Mouse (Mus musculus) T-helper 17 cell (primary cell): ENCODE measurements around the gene Syngr4.

Source experiments
- in situ Hi-C, 2 experiments: fragments of 300-600 bp; cut with MboI, MseI; formaldehyde crosslinking; loops; 1 replicate in 1 of 2; 2 replicates in 1 of 2; pipeline ENCODE4 v1.15.1; 2025; ENCODE audit warnings: high pct_unique_total_duplicates in 2 of 2

Syngr4 gene

GRCm38 (mm10) chr7:45896517-45897257 lies at the start of gene Syngr4, which contains the start of gene Tmem143:
TSS of gene Syngr4 (minus strand) at chr7:45896714.
TSS of gene Tmem143 (plus strand) at chr7:45896941.
- in situ Hi-C loops: no loop called here

- in situ Hi-C loops: loop anchor here in 1 of 2 experiments (5.0 kb wide), 1 partner anchor 64 kb away; no protein-coding TSS in a partner anchor
Measured at GRCm38 (mm10) chr7:45943280-45943679, 46.8 kb upstream of the Syngr4 start.

DNA sequence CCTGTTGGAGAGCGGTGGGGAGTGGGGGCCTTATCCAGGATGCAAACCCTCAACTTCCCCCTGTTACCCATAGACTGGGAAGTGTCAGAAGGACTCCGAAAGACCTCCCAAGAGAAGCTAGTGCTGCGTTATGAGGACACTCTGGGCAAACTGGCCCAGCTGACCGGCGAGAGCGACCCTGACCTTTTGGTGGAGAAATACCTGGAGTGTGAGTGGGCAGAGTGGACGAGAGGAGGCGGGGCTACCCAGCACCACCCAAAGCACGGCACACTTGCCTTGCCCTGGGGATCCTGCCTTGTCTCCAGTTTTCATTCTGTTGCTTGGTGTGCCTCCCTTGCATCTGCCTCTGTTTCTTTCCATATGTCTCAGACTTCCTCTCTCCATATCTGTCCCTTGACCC lies 45.5 kb upstream of the Syngr4 start:
- in situ Hi-C loops: loop anchor here in 1 of 2 experiments (5.0 kb wide), 1 partner anchor 65 kb away; no protein-coding TSS in a partner anchor

- in situ Hi-C loops: loop anchor here (5.0 to 10.0 kb wide), 2 partner anchors 67 to 205 kb away; no protein-coding TSS in a partner anchor
Measured at GRCm38 (mm10) chr7:45939836-45940235, 43.3 kb upstream of the Syngr4 start.

- in situ Hi-C loops: loop anchor here (10.0 kb wide), 1 partner anchor 200 kb away; no protein-coding TSS in a partner anchor
Measured at GRCm38 (mm10) chr7:45935114-45935513, 38.6 kb upstream of the Syngr4 start.

DNA sequence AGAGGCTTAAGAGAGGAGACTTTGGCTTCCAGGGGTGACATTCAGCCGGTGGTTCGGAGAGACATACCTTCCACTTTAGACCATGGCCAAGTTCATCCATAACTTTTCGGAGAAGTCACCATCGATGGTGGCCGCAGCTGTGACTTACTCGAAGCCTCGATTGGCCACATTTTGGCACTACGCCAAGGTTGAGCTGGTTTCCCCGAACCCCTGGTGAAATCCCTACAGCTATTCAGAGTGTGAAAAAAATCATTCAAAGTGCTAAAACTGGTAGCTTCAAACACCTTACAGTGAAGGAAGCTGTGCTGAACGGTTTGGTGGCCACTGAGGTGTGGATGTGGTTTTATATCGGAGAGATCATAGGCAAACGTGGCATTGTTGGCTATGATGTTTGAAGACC lies 37.3 kb upstream of the Syngr4 start:
- in situ Hi-C loops: loop anchor here (10.0 kb wide), 1 partner anchor 199 kb away; no protein-coding TSS in a partner anchor

DNA sequence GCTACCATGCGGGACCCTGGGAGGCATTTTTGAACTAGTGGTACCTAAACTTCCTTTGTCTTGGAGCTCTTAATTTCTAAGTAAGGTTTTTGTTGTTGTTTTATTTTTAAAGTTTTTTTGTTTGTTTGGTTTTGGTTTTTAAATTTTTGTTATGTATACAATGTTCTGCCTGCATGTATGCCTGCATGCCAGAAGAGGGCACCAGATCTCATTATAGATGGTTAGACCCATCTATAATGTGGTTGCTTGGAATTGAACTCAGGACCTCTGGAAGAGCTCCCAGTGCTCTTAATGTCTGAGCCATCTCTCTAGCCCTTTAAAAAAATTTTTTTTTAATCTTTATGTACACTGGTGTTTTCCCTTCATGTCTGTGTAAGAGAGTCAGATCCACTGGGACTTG lies 33.2 kb upstream of the Syngr4 start:
- in situ Hi-C loops: loop anchor here (10.0 kb wide), 1 partner anchor 195 kb away; no protein-coding TSS in a partner anchor

- in situ Hi-C loops: no loop called here
Measured at GRCm38 (mm10) chr7:45928626-45929295, 32.2 kb upstream of the Syngr4 start.

- in situ Hi-C loops: loop anchor here (5.0 to 25.0 kb wide), 2 partner anchors 52 to 1088 kb away; partner anchors contain the start of genes Kdelr1 (in 1 of the 2) and Spty2d1 (in 1 of the 2)
Measured at GRCm38 (mm10) chr7:45924429-45924816, 27.9 kb upstream of the Syngr4 start.

GRCm38 (mm10) chr7:45923762-45924428 lies 27.4 kb upstream of the Syngr4 start, which contains the start of gene Ccdc114:
TSS of gene Ccdc114 (plus strand) at chr7:45924072.
- in situ Hi-C loops: loop anchor here (5.0 to 25.0 kb wide), 2 partner anchors 52 to 1088 kb away; partner anchors contain the start of genes Kdelr1 (in 1 of the 2) and Spty2d1 (in 1 of the 2)

DNA sequence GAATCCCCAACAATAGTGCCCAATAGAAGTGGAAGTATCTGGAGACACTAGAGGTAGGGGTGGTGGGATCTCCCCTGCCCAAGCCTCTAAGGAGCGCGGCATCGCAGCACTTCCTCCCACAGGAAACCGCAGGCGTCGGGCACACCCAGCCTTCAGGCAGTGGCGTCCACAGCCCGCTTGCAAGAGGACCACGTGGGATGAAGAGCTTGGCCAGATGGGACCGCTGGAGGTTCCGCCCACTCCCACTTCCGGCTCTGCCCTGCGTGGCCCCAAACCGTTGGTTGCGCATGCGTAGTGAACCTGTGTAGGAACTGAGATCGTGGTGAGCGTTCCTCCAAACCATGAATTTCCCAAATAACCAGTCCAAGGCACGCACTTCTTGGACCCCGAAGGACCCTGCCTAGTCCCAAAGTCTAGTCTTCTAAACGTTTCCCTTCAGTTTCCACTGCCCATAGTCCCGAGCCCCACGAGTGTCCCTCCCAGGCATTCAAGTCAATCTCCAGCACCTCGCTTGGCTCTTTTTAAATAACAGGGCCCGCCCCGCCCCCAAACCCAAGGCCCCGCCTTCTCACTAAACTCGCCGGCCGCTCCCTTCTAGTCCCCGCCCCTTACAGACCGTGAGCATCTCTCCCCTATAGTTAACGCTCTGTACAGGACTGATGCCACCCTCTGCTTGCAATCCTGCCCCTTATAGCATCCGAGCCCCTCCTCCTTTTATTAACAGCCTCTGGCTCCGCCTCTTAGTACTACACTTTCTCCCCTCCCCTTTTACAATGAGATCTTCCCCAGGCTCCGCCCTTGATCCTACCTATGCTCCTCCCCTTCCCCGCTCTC lies 26.6 kb upstream of the Syngr4 start:
- in situ Hi-C loops: loop anchor here (5.0 to 25.0 kb wide), 2 partner anchors 51 to 1089 kb away; partner anchors contain the start of genes Kdelr1 (in 1 of the 2) and Spty2d1 (in 1 of the 2)

GRCm38 (mm10) chr7:45921950-45922600 lies 25.6 kb upstream of the Syngr4 start:
- in situ Hi-C loops: loop anchor here (5.0 to 25.0 kb wide), 2 partner anchors 50 to 1090 kb away; partner anchors contain the start of genes Kdelr1 (in 1 of the 2) and Spty2d1 (in 1 of the 2)

- in situ Hi-C loops: loop anchor here (5.0 to 25.0 kb wide), 2 partner anchors 49 to 1091 kb away; partner anchors contain the start of genes Kdelr1 (in 1 of the 2) and Spty2d1 (in 1 of the 2)
Measured at GRCm38 (mm10) chr7:45921242-45921621, 24.7 kb upstream of the Syngr4 start, which contains the start of gene Emp3. TSS of gene Emp3 (minus strand) at chr7:45921404.

- in situ Hi-C loops: loop anchor here (5.0 to 25.0 kb wide), 2 partner anchors 48 to 1092 kb away; partner anchors contain the start of genes Kdelr1 (in 1 of the 2) and Spty2d1 (in 1 of the 2)
Measured at GRCm38 (mm10) chr7:45920583-45921241, 24.2 kb upstream of the Syngr4 start.

DNA sequence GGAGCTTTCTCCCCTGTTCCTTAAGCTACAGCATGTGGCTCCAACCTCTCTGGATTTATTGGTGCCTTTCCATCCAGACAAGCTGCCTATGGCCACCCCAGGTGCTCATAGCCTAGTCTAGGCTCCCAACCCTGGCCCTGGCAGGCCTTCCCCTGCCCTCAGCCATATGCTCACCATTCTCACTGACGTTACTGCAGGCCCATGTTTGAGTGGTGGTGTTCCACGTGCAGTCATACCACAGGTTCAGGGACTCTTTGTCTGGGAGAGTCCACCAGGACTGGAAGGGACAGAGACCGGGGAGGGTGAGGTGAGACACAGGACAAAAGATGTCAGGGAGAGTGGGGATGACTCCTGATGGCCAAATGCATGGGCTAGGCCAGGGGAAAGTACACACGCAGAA lies 23.2 kb upstream of the Syngr4 start:
- in situ Hi-C loops: loop anchor here (5.0 to 25.0 kb wide), 3 partner anchors 47 to 1515 kb away; partner anchors contain the start of genes Kdelr1 (in 1 of the 2) and Spty2d1 (in 1 of the 2)

DNA sequence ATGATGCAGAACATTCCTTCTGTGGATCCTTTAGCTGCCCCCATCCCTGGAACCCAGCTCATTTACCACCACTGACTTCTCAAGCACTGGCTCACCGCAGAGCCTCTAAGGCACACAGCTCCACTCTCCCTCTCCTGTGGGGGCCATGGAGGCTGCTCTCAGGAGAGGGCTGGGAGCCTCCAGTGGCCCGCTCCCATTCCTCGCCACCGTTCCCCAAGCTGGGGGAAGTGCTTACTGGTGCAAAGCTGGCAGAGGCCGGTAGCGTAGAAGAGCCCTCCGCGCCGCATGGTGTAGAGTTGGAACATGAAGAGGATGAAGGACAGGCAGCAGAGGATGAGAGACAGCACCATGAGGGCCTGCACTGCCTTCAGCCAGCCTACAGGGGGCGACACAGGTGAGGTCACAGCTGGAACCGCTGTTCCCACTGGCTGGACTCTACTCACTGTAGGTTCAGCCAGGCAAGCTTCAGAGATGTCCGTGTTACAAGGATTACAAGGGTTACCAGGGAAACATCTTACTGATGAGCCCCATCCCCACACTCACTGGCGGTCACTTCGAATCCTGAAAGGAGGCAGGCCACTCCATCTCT lies 22.7 kb upstream of the Syngr4 start:
- in situ Hi-C loops: loop anchor here in 1 of 2 experiments (10.0 to 25.0 kb wide), 2 partner anchors 1093 to 1514 kb away; partner anchors contain the start of gene Spty2d1

DNA sequence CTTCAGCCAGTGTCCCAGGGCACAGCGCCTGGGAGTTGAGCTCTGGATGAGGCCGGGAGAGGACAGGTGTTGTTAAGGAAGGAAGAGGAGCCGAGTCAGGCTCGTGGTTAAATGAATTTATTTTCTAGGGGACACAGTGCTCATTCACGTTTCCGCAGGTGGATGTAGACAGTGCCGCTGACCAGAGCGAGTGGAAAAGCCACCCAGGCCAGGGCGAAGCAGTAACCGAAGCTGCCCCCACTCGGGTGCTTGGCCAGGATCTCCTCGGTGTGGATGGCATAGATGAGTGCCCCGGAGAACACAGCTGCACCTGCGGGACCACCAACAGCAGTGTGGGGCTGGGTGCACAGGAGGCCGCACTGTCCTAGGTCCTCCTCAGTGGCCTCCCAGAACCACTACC lies 21.4 kb upstream of the Syngr4 start:
- in situ Hi-C loops: loop anchor here in 1 of 2 experiments (10.0 to 25.0 kb wide), 2 partner anchors 1094 to 1513 kb away; partner anchors contain the start of gene Spty2d1
